Mouse (Mus musculus) liver, embryonic 16.5 days (tissue): ENCODE data around the gene Rab22a. TPM values are rescaled to one million over a fixed set of nuclear protein-coding genes. Genes with fewer than 3 reads are reported as not detected.
"Not testable (repeated sequence)": the region's sequence is repeated elsewhere in the genome, so short reads cannot be mapped to it uniquely, and the experiment has no call there.

Experiments
- ATAC-seq: fragments of 200-750 bp; cut with Nextera tagmentation; 2 replicates; pipeline ENCODE4 v1.8.0; 2017; ENCODE audit warnings: low read depth, mild to moderate bottlenecking, moderate number of reproducible peaks, moderate library complexity
- H3K27ac ChIP-seq: fragments of 300-500 bp; sonication (generic); 2 replicates; pipeline ENCODE4 v1.5.1; 2014; ENCODE audit warnings: mild to moderate bottlenecking, low read length
- H3K27me3 ChIP-seq: fragments of 300-500 bp; sonication (generic); 2 replicates; pipeline ENCODE4 v1.6.1; 2014; ENCODE audit warnings: low read depth, low read length, mixed read lengths; ENCODE audit not compliant: control insufficient read depth, insufficient read depth
- H3K36me3 ChIP-seq: fragments of 300-500 bp; sonication (generic); 2 replicates; pipeline ENCODE4 v1.6.1; 2014; ENCODE audit warnings: mild to moderate bottlenecking; ENCODE audit not compliant: control insufficient read depth, insufficient read depth
- H3K4me1 ChIP-seq: fragments of 300-500 bp; sonication (generic); 2 replicates; pipeline ENCODE4 v1.6.1; 2014; ENCODE audit warnings: low read depth, low read length, mixed read lengths; ENCODE audit not compliant: control insufficient read depth
- H3K4me2 ChIP-seq: fragments of 300-500 bp; sonication (generic); 2 replicates; pipeline ENCODE4 v1.6.1; 2014; ENCODE audit warnings: low read depth, low read length, mixed read lengths
- H3K4me3 ChIP-seq: fragments of 300-500 bp; sonication (generic); 2 replicates; pipeline ENCODE4 v1.5.1; 2014; ENCODE audit warnings: low read depth, mild to moderate bottlenecking, low read length
- H3K9ac ChIP-seq: fragments of 300-500 bp; sonication (generic); 2 replicates; pipeline ENCODE4 v1.6.1; 2014; ENCODE audit warnings: low read depth, low read length
- H3K9me3 ChIP-seq: fragments of 300-500 bp; sonication (generic); replicated peaks from 2 replicates; pipeline ENCODE4 v1.6.1; 2016; ENCODE audit warnings: low read length; ENCODE audit not compliant: control insufficient read depth
- WGBS: fragments of 180-500 bp; shearing (Covaris S2); extraction: QIAGEN DNeasy Blood & Tissue Kit; methylation state at CpG from one replicate; pipeline ENCODE4 v1.1.7; 2014; ENCODE audit not compliant: insufficient replicate concordance; 5-methylcytosine and 5-hydroxymethylcytosine counted together
- polyA plus RNA-seq: library from polyadenylated mRNA; unstranded; fragments of >200 nt; fragmentation: Nextera tagmentation; extraction: Ambion mirVana; gene quantifications from 2 replicates; pipeline ENCODE4 v1.2.1, GENCODE M21; 2015

The Rab22a gene
- polyA plus RNA-seq, 1 experiment from 2014 or later = 13.9 TPM

GRCm38 (mm10) chr2:173705827-173706551 is 46.4 kb downstream of the Rab22a start:
- no peak overlapping the region for H3K27ac ChIP-seq
- H3K9ac ChIP-seq = no peak overlapping the region
- H3K4me2 ChIP-seq = no peak overlapping the region
- H3K36me3 ChIP-seq = peaks cover 7% of the 10 kb centered on the region
- ATAC-seq = no peak
- no peaks in the 10 kb centered on the region for H3K27me3 ChIP-seq
- WGBS = 82% methylated on average over 15 of the region's 15 CpGs
- H3K4me1 ChIP-seq = no peaks in the 10 kb centered on the region
- H3K4me3 ChIP-seq = no peak overlapping the region
- no peaks in the 10 kb centered on the region for H3K9me3 ChIP-seq

GRCm38 (mm10) chr2:173707626-173708025 is 48.1 kb downstream of the Rab22a start:
- not testable (repeated sequence) for H3K27ac ChIP-seq, H3K4me2 ChIP-seq, H3K36me3 ChIP-seq, H3K27me3 ChIP-seq, H3K9me3 ChIP-seq, ATAC-seq, H3K4me1 ChIP-seq, H3K9ac ChIP-seq, H3K4me3 ChIP-seq

GRCm38 (mm10) chr2:173710193-173710592 is 50.6 kb downstream of the Rab22a start:
- Histone ChIP-seq H3K4me3 (no peak overlapping the region), H3K4me1 (no peaks in the 10 kb centered on the region), H3K27me3 (no peaks in the 10 kb centered on the region), H3K27ac (no peak overlapping the region), H3K9ac (no peak overlapping the region), H3K36me3 (peaks cover 2% of the 10 kb centered on the region), H3K9me3 (no peaks in the 10 kb centered on the region), H3K4me2 (no peak overlapping the region)
- WGBS = 67% methylated on average over 6 of the region's 6 CpGs
- ATAC-seq = no peak

- H3K4me1 ChIP-seq = no peaks in the 10 kb centered on the region
- ATAC-seq = no peak
- H3K27me3 ChIP-seq = no peaks in the 10 kb centered on the region
- H3K9ac ChIP-seq = no peak overlapping the region
- H3K27ac ChIP-seq = no peak overlapping the region
- no peak overlapping the region for H3K4me3 ChIP-seq
- WGBS = 58% methylated on average over 10 of the region's 10 CpGs
- no peaks in the 10 kb centered on the region for H3K9me3 ChIP-seq
- H3K36me3 ChIP-seq = no peaks in the 10 kb centered on the region; the same call in 1 of the 2 replicates
- no peak overlapping the region for H3K4me2 ChIP-seq
Observed at GRCm38 (mm10) chr2:173712656-173713055, 53.1 kb downstream of the Rab22a start.

GRCm38 (mm10) chr2:173713241-173713640 is 53.7 kb downstream of the Rab22a start:
- 57% methylated on average over 4 of the region's 4 CpGs for WGBS
- H3K27me3 ChIP-seq = no peaks in the 10 kb centered on the region
- no peak for ATAC-seq

GRCm38 (mm10) chr2:173714620-173715218 is 55.2 kb downstream of the Rab22a start:
- Histone ChIP-seq H3K27me3 (no peaks in the 10 kb centered on the region), H3K4me3 (no peak overlapping the region), H3K27ac (no peak overlapping the region), H3K9ac (no peak overlapping the region), H3K9me3 (no peaks in the 10 kb centered on the region), H3K36me3 (no peaks in the 10 kb centered on the region), H3K4me2 (no peak overlapping the region), H3K4me1 (no peaks in the 10 kb centered on the region)
- no peak for ATAC-seq
- WGBS = 62% methylated on average over 8 of the region's 8 CpGs

More at GRCm38 (mm10) chr2:173713241-173713640, 53.7 kb downstream of the Rab22a start:
- H3K27ac ChIP-seq = no peak overlapping the region
- H3K9me3 ChIP-seq = no peaks in the 10 kb centered on the region
- H3K9ac ChIP-seq = no peak overlapping the region
- H3K4me3 ChIP-seq = no peak overlapping the region
- no peak overlapping the region for H3K4me2 ChIP-seq
- no peaks in the 10 kb centered on the region for H3K4me1 ChIP-seq
- no peaks in the 10 kb centered on the region for H3K36me3 ChIP-seq

- Histone ChIP-seq H3K27ac (no peak overlapping the region), H3K4me1 (no peaks in the 10 kb centered on the region), H3K27me3 (no peaks in the 10 kb centered on the region), H3K36me3 (no peaks in the 10 kb centered on the region), H3K9ac (no peak overlapping the region), H3K9me3 (no peaks in the 10 kb centered on the region), H3K4me3 (no peak overlapping the region), H3K4me2 (no peak overlapping the region)
- WGBS = 72% methylated on average over 5 of the region's 5 CpGs
- ATAC-seq = no peak
Observed at GRCm38 (mm10) chr2:173716966-173717365, 57.4 kb downstream of the Rab22a start.

- H3K27ac ChIP-seq, H3K9ac ChIP-seq, H3K27me3 ChIP-seq, H3K4me2 ChIP-seq, ATAC-seq, H3K9me3 ChIP-seq, H3K36me3 ChIP-seq, H3K4me1 ChIP-seq, H3K4me3 ChIP-seq: not testable (repeated sequence)
- 75% methylated on average over 6 of the region's 7 CpGs for WGBS
Observed at GRCm38 (mm10) chr2:173719115-173719514, 59.6 kb downstream of the Rab22a start, which contains the start of gene 1700010B08Rik. Gene 1700010B08Rik (plus strand): TSS chr2:173719415.

- H3K36me3 ChIP-seq = no peaks in the 10 kb centered on the region
- no peak overlapping the region for H3K9ac ChIP-seq
- no peak overlapping the region for H3K4me3 ChIP-seq
- ATAC-seq = no peak
- no peak overlapping the region for H3K27ac ChIP-seq
- no peak overlapping the region for H3K4me2 ChIP-seq
- H3K9me3 ChIP-seq = no peaks in the 10 kb centered on the region
- 61% methylated on average over 11 of the region's 11 CpGs for WGBS
- H3K27me3 ChIP-seq = no peaks in the 10 kb centered on the region
- H3K4me1 ChIP-seq = no peaks in the 10 kb centered on the region
Observed at GRCm38 (mm10) chr2:173722251-173722857, 62.8 kb downstream of the Rab22a start.
